Mouse (Mus musculus): ENCODE measurements at regions not wholly inside any gene's neighbourhood (a gene's known extent, or its start where the extent isn't known, plus 50 kb on each side); places are given as distances from the start of the nearest gene placed in this dataset.
A peak's percentile ranks its signal among the peaks of the same experiment; 100 is the strongest.

DNA sequence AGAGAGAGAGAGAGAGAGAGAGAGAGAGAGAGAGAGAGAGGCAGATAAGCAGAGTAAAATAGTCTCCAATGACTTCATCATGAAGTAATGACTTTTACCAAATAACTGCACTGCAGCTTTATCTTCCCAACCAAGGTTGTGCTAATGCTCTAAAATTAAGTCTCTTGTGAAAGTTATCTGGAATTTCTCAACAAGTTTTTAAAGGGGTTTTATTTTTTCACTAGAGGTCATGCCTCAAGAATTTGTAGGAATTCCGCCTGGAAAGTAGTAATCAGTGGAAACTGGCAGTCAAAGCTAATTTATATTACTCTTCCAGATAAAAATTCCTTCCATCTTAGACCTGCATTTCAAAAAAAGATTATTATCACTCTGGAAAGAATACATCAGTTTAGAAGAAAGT lies 102.9 kb downstream of the Lyplal1 start:
- H3K27me3 ChIP-seq: no peaks in the 10 kb centered on the region
- H3K36me3 ChIP-seq: no peaks in the 10 kb centered on the region
- 50% methylated on average over 1 of the region's 1 CpGs for WGBS (ENCODE audit: insufficient replicate concordance)
- no peak overlapping the region for H3K27ac ChIP-seq
- no peak overlapping the region for H3K9ac ChIP-seq
- DNase-seq (no peak), ATAC-seq (ENCODE audit: low read depth) (no peak)
- H3K4me1 ChIP-seq (replicated peaks): no peaks in the 10 kb centered on the region
- no peaks in the 10 kb centered on the region for H3K9me3 ChIP-seq (replicated peaks)
- H3K4me3 ChIP-seq (replicated peaks): no peak overlapping the region
- no peak overlapping the region for H3K4me2 ChIP-seq

DNA sequence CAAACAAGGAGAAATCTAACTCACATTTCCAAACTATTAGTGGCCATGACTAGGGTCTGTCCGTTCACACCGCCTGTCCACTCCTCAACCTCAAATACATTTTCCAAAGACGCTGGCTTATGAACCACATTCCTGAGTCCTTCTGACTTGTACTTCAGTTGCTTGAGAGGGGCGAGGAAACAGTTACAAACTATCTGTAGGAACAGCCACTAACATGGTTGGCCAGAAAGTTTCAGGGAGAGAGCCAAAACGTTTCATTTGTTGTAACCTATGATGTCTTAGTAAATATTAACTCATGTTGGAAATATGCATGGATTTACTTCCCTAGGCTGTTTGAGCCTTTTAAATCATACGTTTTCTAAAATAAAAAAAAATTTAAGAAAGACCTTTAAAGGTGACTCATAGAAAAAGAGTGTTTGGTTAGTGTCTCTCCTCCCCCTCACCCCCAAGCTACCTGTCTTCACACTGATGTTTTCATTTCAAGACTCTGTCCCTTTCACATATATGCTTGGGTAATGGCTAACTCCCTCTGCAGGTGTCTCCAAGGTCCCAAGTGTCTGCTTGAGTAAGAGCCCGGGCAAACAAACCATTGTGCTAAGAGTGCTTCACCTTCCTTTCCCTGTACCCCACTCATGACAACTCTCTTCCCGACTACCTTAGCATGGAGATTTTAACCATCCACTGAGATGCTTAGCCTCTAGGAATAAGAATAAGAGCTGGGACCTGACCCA lies 101.1 kb downstream of the Lyplal1 start:
- 49% methylated on average over 8 of the region's 8 CpGs for WGBS (ENCODE audit: insufficient replicate concordance)

GRCm38 (mm10) chr1:186017547-186017946 lies 99.6 kb downstream of the Lyplal1 start:
- H3K36me3 ChIP-seq: no peaks in the 10 kb centered on the region
- no peak for DNase-seq
- H3K9ac ChIP-seq: no peak overlapping the region
- H3K27ac ChIP-seq: no peak overlapping the region
- ATAC-seq (ENCODE audit: low read depth): no peak
- H3K4me1 ChIP-seq (replicated peaks): no peaks in the 10 kb centered on the region
- WGBS (ENCODE audit: insufficient replicate concordance): 19% methylated on average over 1 of the region's 1 CpGs
- no peak overlapping the region for H3K4me2 ChIP-seq
- no peak overlapping the region for H3K4me3 ChIP-seq (replicated peaks)
- no peaks in the 10 kb centered on the region for H3K9me3 ChIP-seq (replicated peaks)
- no peaks in the 10 kb centered on the region for H3K27me3 ChIP-seq

More for the DNA sequence above, 101.1 kb downstream of the Lyplal1 start:
- H3K4me1 ChIP-seq (replicated peaks): no peaks in the 10 kb centered on the region
- no peak overlapping the region for H3K27ac ChIP-seq
- no peak overlapping the region for H3K9ac ChIP-seq
- no peak overlapping the region for H3K4me3 ChIP-seq (replicated peaks)
- H3K9me3 ChIP-seq (replicated peaks): no peaks in the 10 kb centered on the region
- H3K27me3 ChIP-seq: no peaks in the 10 kb centered on the region
- ATAC-seq (ENCODE audit: low read depth): no peak
- H3K36me3 ChIP-seq: no peaks in the 10 kb centered on the region
- H3K4me2 ChIP-seq: no peak overlapping the region
- no peak for DNase-seq

- no peaks in the 10 kb centered on the region for H3K36me3 ChIP-seq
- 66% methylated on average over 5 of the region's 5 CpGs for WGBS (ENCODE audit: insufficient replicate concordance)
- DNase-seq: no peak
- H3K27me3 ChIP-seq: no peaks in the 10 kb centered on the region
- H3K9ac ChIP-seq: no peak overlapping the region
- no peak for ATAC-seq (ENCODE audit: low read depth)
- no peaks in the 10 kb centered on the region for H3K4me1 ChIP-seq (replicated peaks)
- no peaks in the 10 kb centered on the region for H3K9me3 ChIP-seq (replicated peaks)
- H3K4me3 ChIP-seq (replicated peaks): no peak overlapping the region
- H3K4me2 ChIP-seq: no peak overlapping the region
- H3K27ac ChIP-seq: no peak overlapping the region
These were observed 97.6 kb downstream of the Lyplal1 start for GRCm38 (mm10) chr1:186019511-186019910.

DNA sequence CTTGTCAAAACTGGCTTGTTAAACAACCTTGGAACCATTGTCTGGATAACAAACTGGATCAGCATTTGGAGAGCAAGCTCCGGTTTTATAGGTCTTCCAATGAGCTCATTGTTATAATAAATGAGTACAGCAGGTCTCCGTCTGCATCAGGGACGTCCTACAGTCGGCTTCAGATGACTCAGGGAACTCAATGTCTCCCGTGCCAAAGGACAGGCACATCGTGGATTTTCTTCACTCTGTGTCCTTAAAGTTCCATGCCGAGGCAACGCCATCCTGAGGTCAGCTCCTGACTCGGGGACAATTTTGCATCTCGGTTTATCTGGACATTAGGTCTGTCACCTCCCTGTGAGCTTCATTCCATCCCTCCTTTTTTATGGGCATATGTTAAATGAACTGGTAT lies 85.2 kb downstream of the Lyplal1 start:
- no peak overlapping the region for H3K4me3 ChIP-seq (replicated peaks)
- no peak for DNase-seq
- no peak for ATAC-seq (ENCODE audit: low read depth)
- no peaks in the 10 kb centered on the region for H3K27me3 ChIP-seq
- no peak overlapping the region for H3K4me2 ChIP-seq
- no peak overlapping the region for H3K27ac ChIP-seq
- no peak overlapping the region for H3K9ac ChIP-seq
- no peaks in the 10 kb centered on the region for H3K9me3 ChIP-seq (replicated peaks)
- no peaks in the 10 kb centered on the region for H3K36me3 ChIP-seq
- H3K4me1 ChIP-seq (replicated peaks): no peaks in the 10 kb centered on the region; the same call in 1 of the 2 replicates
- 65% methylated on average over 10 of the region's 10 CpGs for WGBS (ENCODE audit: insufficient replicate concordance)

DNA sequence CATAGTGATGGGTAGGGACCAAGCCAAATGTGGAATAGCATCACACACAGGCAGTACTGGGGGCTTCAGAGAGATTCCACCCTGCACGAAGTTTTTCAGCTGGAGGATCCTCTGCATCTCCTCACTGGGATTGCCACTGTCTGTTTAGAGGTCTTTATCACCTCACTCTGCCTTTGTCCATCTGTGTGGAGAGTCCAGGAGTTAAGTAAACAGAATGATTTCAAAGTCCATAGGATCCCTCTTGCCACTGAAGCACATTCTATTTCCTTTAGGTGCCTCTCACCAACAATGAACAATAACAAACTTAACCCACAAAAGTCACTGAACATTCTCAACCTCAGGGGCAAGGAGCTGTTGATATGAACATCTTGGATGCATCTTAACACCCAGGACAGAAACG lies 82.7 kb downstream of the Lyplal1 start:
- Histone ChIP-seq H3K4me2 (0 out of 2 replicates have a peak overlapping the region, but pooled peaks have one; percentile 14), H3K27ac (no peak overlapping the region), H3K4me1 (replicated peaks) (no peaks in the 10 kb centered on the region; the same call in 1 of the 2 replicates), H3K9ac (no peak overlapping the region), H3K27me3 (no peaks in the 10 kb centered on the region), H3K9me3 (replicated peaks) (no peaks in the 10 kb centered on the region), H3K4me3 (replicated peaks) (no peak overlapping the region), H3K36me3 (no peaks in the 10 kb centered on the region)
- DNase-seq (no peak), ATAC-seq (ENCODE audit: low read depth) (peak; percentile 64)
- 36% methylated on average over 2 of the region's 2 CpGs for WGBS (ENCODE audit: insufficient replicate concordance)

Measured in liver, embryonic 13.5 days (tissue).